Mouse (Mus musculus) retina, embryonic 14.5 days (tissue): ENCODE measurements around the gene Tbc1d14.

Experiments used
- DNase-seq: peaks from one replicate; pipeline ENCODE4 v3.0.0-alpha.2; 2015; ENCODE audit warnings: low spot score

Gene Tbc1d14

GRCm38 (mm10) chr5:36553886-36554285 lies 39.2 kb downstream of the Tbc1d14 start:
- DNase-seq, result no peak

GRCm38 (mm10) chr5:36553056-36553606 lies 39.9 kb downstream of the Tbc1d14 start:
- DNase-seq, result no peak

- no peak for DNase-seq
Measured at GRCm38 (mm10) chr5:36552391-36552790, 40.7 kb downstream of the Tbc1d14 start.

- no peak for DNase-seq
Measured at GRCm38 (mm10) chr5:36549243-36549642, 43.8 kb downstream of the Tbc1d14 start.

- no peak for DNase-seq
Measured at GRCm38 (mm10) chr5:36544765-36545164, 48.3 kb downstream of the Tbc1d14 start.

- no peak for DNase-seq
Measured at GRCm38 (mm10) chr5:36540928-36541327, 52.1 kb downstream of the Tbc1d14 start.

GRCm38 (mm10) chr5:36538576-36539187 lies 54.4 kb downstream of the Tbc1d14 start:
- peak; percentile 76 for DNase-seq

GRCm38 (mm10) chr5:36536424-36536823 lies 56.7 kb downstream of the Tbc1d14 start:
- no peak for DNase-seq

GRCm38 (mm10) chr5:36535438-36536176 lies 57.5 kb downstream of the Tbc1d14 start:
- DNase-seq, result no peak

- DNase-seq, result no peak
Measured at GRCm38 (mm10) chr5:36534455-36535030, 58.5 kb downstream of the Tbc1d14 start.

GRCm38 (mm10) chr5:36530129-36530751 lies 62.8 kb downstream of the Tbc1d14 start:
- DNase-seq, result peak; percentile 94

GRCm38 (mm10) chr5:36529698-36530097 lies 63.4 kb downstream of the Tbc1d14 start:
- peak; percentile 15 for DNase-seq

GRCm38 (mm10) chr5:36526921-36527320 lies 66.2 kb downstream of the Tbc1d14 start:
- no peak for DNase-seq

- peak; percentile 18 for DNase-seq
Measured at GRCm38 (mm10) chr5:36526274-36526673, 66.8 kb downstream of the Tbc1d14 start.

GRCm38 (mm10) chr5:36525216-36525615 lies 67.9 kb downstream of the Tbc1d14 start:
- no peak for DNase-seq

GRCm38 (mm10) chr5:36523219-36523703 lies 69.8 kb downstream of the Tbc1d14 start:
- no peak for DNase-seq

- DNase-seq, result no peak
Measured at GRCm38 (mm10) chr5:36522782-36523181, 70.3 kb downstream of the Tbc1d14 start.

GRCm38 (mm10) chr5:36519751-36520150 lies 73.3 kb downstream of the Tbc1d14 start:
- DNase-seq, result no peak

GRCm38 (mm10) chr5:36517596-36517995 lies 75.5 kb downstream of the Tbc1d14 start:
- no peak for DNase-seq

GRCm38 (mm10) chr5:36515558-36515957 lies 77.5 kb downstream of the Tbc1d14 start:
- DNase-seq, result no peak

GRCm38 (mm10) chr5:36515126-36515525 lies 78.0 kb downstream of the Tbc1d14 start:
- DNase-seq, result no peak

- no peak for DNase-seq
Measured at GRCm38 (mm10) chr5:36510956-36511355, 82.1 kb downstream of the Tbc1d14 start.
